Mouse (Mus musculus): ENCODE data around the gene Gm43302. TPM values are rescaled to one million over a fixed set of nuclear protein-coding genes. Genes with fewer than 3 reads are reported as not detected.
"Not testable (repeated sequence)": the region's sequence is repeated elsewhere in the genome, so short reads cannot be mapped to it uniquely, and the experiment has no call there.

Gm43302 gene
- polyA plus RNA-seq, 1 experiment from 2014 or later, result not detected

- WGBS, result 80% methylated on average over 1 of the region's 3 CpGs
- not testable (repeated sequence) for ATAC-seq (ENCODE audit: low FRiP score); H3K4me2 ChIP-seq; H3K36me3 ChIP-seq (replicated peaks); H3K9me3 ChIP-seq; H3K9ac ChIP-seq; H3K4me3 ChIP-seq (replicated peaks); H3K27me3 ChIP-seq; H3K27ac ChIP-seq; H3K4me1 ChIP-seq
Observed at GRCm38 (mm10) chr5:105260673-105261072, 32.8 kb downstream of the Gm43302 start.

- Histone ChIP-seq H3K4me2 (no peak overlapping the region), H3K4me1 (no peaks in the 10 kb centered on the region), H3K9me3 (no peaks in the 10 kb centered on the region), H3K36me3 (replicated peaks) (no peaks in the 10 kb centered on the region), H3K27ac (no peak overlapping the region), H3K27me3 (no peaks in the 10 kb centered on the region), H3K9ac (no peak overlapping the region), H3K4me3 (replicated peaks) (no peak overlapping the region)
- ATAC-seq (ENCODE audit: low FRiP score), result no peak
Observed at GRCm38 (mm10) chr5:105252491-105252890, 41.0 kb downstream of the Gm43302 start.

GRCm38 (mm10) chr5:105244741-105245140, 48.8 kb downstream of the Gm43302 start:
- ATAC-seq (ENCODE audit: low FRiP score); H3K4me1 ChIP-seq; H3K4me3 ChIP-seq (replicated peaks); H3K27ac ChIP-seq; H3K27me3 ChIP-seq; H3K9ac ChIP-seq; H3K9me3 ChIP-seq; H3K4me2 ChIP-seq; H3K36me3 ChIP-seq (replicated peaks): not testable (repeated sequence)
- 85% methylated on average over 3 of the region's 3 CpGs for WGBS

- H3K36me3 ChIP-seq (replicated peaks); H3K4me2 ChIP-seq; ATAC-seq (ENCODE audit: low FRiP score); H3K27ac ChIP-seq; H3K27me3 ChIP-seq; H3K9me3 ChIP-seq; H3K4me1 ChIP-seq; H3K9ac ChIP-seq; H3K4me3 ChIP-seq (replicated peaks): not testable (repeated sequence)
- 73% methylated on average over 5 of the region's 5 CpGs for WGBS
Observed at GRCm38 (mm10) chr5:105240982-105241381, 52.5 kb downstream of the Gm43302 start.

GRCm38 (mm10) chr5:105239483-105240047, 53.9 kb downstream of the Gm43302 start, which contains the start of gene Gbp10:
Gene Gbp10 (minus strand): TSS chr5:105239533.
- not testable (repeated sequence) for H3K27me3 ChIP-seq; H3K4me1 ChIP-seq; H3K4me2 ChIP-seq; H3K9ac ChIP-seq; H3K9me3 ChIP-seq; H3K36me3 ChIP-seq (replicated peaks); ATAC-seq (ENCODE audit: low FRiP score); H3K4me3 ChIP-seq (replicated peaks); H3K27ac ChIP-seq

GRCm38 (mm10) chr5:105238402-105238801, 55.1 kb downstream of the Gm43302 start:
- ATAC-seq (ENCODE audit: low FRiP score); H3K4me2 ChIP-seq; H3K4me1 ChIP-seq; H3K36me3 ChIP-seq (replicated peaks); H3K27ac ChIP-seq; H3K9me3 ChIP-seq; H3K4me3 ChIP-seq (replicated peaks); H3K9ac ChIP-seq; H3K27me3 ChIP-seq: not testable (repeated sequence)
- 93% methylated on average over 1 of the region's 1 CpGs for WGBS

- not testable (repeated sequence) for H3K4me3 ChIP-seq (replicated peaks); H3K27me3 ChIP-seq; H3K27ac ChIP-seq; H3K9me3 ChIP-seq; H3K4me1 ChIP-seq; H3K36me3 ChIP-seq (replicated peaks); H3K4me2 ChIP-seq; ATAC-seq (ENCODE audit: low FRiP score); H3K9ac ChIP-seq
- 83% methylated on average over 3 of the region's 3 CpGs for WGBS
Observed at GRCm38 (mm10) chr5:105236040-105236439, 57.5 kb downstream of the Gm43302 start.

GRCm38 (mm10) chr5:105208957-105209356, 84.5 kb downstream of the Gm43302 start:
- H3K27ac ChIP-seq; H3K9ac ChIP-seq; H3K4me2 ChIP-seq; H3K4me1 ChIP-seq; ATAC-seq (ENCODE audit: low FRiP score); H3K36me3 ChIP-seq (replicated peaks); H3K27me3 ChIP-seq; H3K9me3 ChIP-seq; H3K4me3 ChIP-seq (replicated peaks): not testable (repeated sequence)
- 100% methylated on average over 1 of the region's 3 CpGs for WGBS

- H3K4me3 ChIP-seq (replicated peaks); H3K4me2 ChIP-seq; H3K4me1 ChIP-seq; ATAC-seq (ENCODE audit: low FRiP score); H3K27me3 ChIP-seq; H3K9me3 ChIP-seq; H3K9ac ChIP-seq; H3K36me3 ChIP-seq (replicated peaks); H3K27ac ChIP-seq: not testable (repeated sequence)
- WGBS, result 94% methylated on average over 4 of the region's 4 CpGs
Observed at GRCm38 (mm10) chr5:105200791-105201355, 92.6 kb downstream of the Gm43302 start.

- not testable (repeated sequence) for H3K9me3 ChIP-seq; ATAC-seq (ENCODE audit: low FRiP score); H3K36me3 ChIP-seq (replicated peaks); H3K4me1 ChIP-seq; H3K4me2 ChIP-seq; H3K4me3 ChIP-seq (replicated peaks); H3K27me3 ChIP-seq; H3K27ac ChIP-seq; H3K9ac ChIP-seq
- WGBS, result 85% methylated on average over 1 of the region's 1 CpGs
Observed at GRCm38 (mm10) chr5:105199149-105199548, 94.3 kb downstream of the Gm43302 start.

- not testable (repeated sequence) for H3K4me2 ChIP-seq; ATAC-seq (ENCODE audit: low FRiP score); H3K4me1 ChIP-seq; H3K9me3 ChIP-seq; H3K27ac ChIP-seq; H3K9ac ChIP-seq; H3K27me3 ChIP-seq; H3K4me3 ChIP-seq (replicated peaks); H3K36me3 ChIP-seq (replicated peaks)
Observed at GRCm38 (mm10) chr5:105197915-105198560, 95.5 kb downstream of the Gm43302 start.

- ATAC-seq (ENCODE audit: low FRiP score); H3K9me3 ChIP-seq; H3K9ac ChIP-seq; H3K27me3 ChIP-seq; H3K4me1 ChIP-seq; H3K27ac ChIP-seq; H3K4me2 ChIP-seq; H3K4me3 ChIP-seq (replicated peaks); H3K36me3 ChIP-seq (replicated peaks): not testable (repeated sequence)
- WGBS, result 85% methylated on average over 5 of the region's 5 CpGs
Observed at GRCm38 (mm10) chr5:105196308-105196707, 97.2 kb downstream of the Gm43302 start.

- H3K27me3 ChIP-seq; ATAC-seq (ENCODE audit: low FRiP score); H3K9ac ChIP-seq; H3K27ac ChIP-seq; H3K9me3 ChIP-seq; H3K4me2 ChIP-seq; H3K4me3 ChIP-seq (replicated peaks); H3K36me3 ChIP-seq (replicated peaks); H3K4me1 ChIP-seq: not testable (repeated sequence)
- 88% methylated on average over 2 of the region's 2 CpGs for WGBS
Observed at GRCm38 (mm10) chr5:105192536-105192935, 101.0 kb downstream of the Gm43302 start.
